Mouse (Mus musculus): Measurements from ENCODE around the gene Zhx3. TPM values are rescaled to one million over a fixed set of nuclear protein-coding genes. Genes with fewer than 3 reads are reported as not detected.
A peak's percentile ranks its signal among the peaks of the same experiment; 100 is the strongest.

Gene Zhx3
- polyA plus RNA-seq, 2 experiments = 0.73 to 1.6 TPM

DNA sequence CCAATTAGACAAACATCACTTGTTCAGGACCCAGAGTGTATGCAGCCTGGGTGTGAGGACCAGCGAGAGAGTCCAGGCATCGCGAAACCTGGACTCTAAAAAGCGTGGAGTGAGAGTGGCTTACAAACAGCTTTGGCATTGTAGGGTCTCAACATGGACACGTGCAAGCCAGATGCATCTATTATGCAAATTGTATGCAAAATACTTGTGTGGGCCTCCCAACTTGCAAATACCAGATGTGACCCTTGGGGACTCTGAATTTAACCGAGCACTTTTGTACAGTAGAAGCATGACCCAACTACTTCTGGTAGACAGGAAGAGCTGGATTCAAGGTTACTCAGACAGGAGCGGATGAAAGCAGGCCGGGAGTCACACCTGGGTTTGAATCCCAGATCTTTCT lies 43.9 kb upstream of the Zhx3 start:
- no peak for DNase-seq (ENCODE audit: low read depth in 3 of 3, low spot score in 3 of 3)
- no peak overlapping the region for H3K9ac ChIP-seq (replicated peaks)
- H3K4me1 ChIP-seq (replicated peaks; ENCODE audit: control insufficient read depth in 2 of 2, insufficient read depth in 2 of 2, low read length in 1 of 2) = no peaks in the 10 kb centered on the region
- H3K4me3 ChIP-seq (ENCODE audit: insufficient read depth in 1 of 2, low read depth in 2 of 2, low read length in 2 of 2) = no peak overlapping the region
- H3K4me2 ChIP-seq (ENCODE audit: low read depth) = no peak overlapping the region
- peaks cover 16% of the 10 kb centered on the region for H3K27me3 ChIP-seq (ENCODE audit: control insufficient read depth, insufficient read depth, low read length)
- no peaks in the 10 kb centered on the region for H3K36me3 ChIP-seq (replicated peaks; ENCODE audit: control insufficient read depth, insufficient read depth, low read depth)
- WGBS (ENCODE audit: insufficient replicate concordance) = 71% methylated on average over 8 of the region's 8 CpGs
- ATAC-seq (ENCODE audit: insufficient read depth) = no peak
- no peaks in the 10 kb centered on the region for H3K9me3 ChIP-seq (ENCODE audit: control insufficient read depth, low read length)
- H3K27ac ChIP-seq = no peak overlapping the region
- no peak for TF ChIP-seq EP300 (IDR thresholded peaks at IDR 0.05; ENCODE audit: low read depth)
- TF ChIP-seq CTCF (IDR thresholded peaks at IDR 0.05; ENCODE audit: low read depth) = no peak

DNA sequence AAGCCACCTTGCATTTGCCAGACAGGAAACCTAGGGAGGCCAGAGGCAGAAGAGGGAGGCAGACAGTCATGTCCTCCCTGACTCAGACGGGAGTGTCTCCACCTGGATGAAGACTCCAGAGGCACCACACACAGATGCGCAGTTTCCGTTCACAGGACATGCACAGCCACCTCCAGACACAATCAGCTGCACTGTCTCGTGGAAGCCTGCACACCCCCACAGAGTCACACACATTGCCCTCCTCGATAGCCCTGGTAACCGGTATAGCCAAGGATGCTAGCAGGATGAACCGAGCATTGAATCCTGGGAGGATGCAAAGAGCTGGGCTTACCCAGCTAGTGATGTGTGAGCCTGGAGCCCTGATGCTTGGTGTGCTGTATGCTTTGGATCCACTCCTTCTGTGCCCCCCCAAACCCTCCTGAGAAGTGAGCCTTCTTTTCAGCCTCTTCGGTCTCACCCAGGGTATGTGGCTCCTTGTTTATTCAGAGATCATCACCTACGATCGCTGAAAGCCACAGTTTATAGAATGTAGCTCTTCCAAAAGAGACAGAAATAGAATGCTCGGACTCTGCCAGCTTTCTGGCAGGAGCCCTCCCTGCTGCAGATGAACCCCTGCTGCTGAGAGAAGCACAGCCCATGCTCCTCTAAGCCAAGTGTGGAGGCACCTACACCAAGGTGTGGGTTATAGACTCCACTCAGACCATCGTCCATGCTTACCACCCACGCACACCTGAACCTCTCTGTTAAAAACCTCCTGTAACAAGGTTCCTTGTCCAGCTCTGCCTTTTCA lies 43.2 kb upstream of the Zhx3 start:
- no peaks in the 10 kb centered on the region for H3K4me1 ChIP-seq (replicated peaks; ENCODE audit: control insufficient read depth in 2 of 2, insufficient read depth in 2 of 2, low read length in 1 of 2)
- ATAC-seq (ENCODE audit: insufficient read depth) (no peak), DNase-seq (ENCODE audit: low read depth in 3 of 3, low spot score in 3 of 3) (no peak)
- no peak overlapping the region for H3K4me3 ChIP-seq (ENCODE audit: insufficient read depth in 1 of 2, low read depth in 2 of 2, low read length in 2 of 2)
- no peak overlapping the region for H3K27ac ChIP-seq
- 63% methylated on average over 13 of the region's 13 CpGs for WGBS (ENCODE audit: insufficient replicate concordance)
- H3K9me3 ChIP-seq (ENCODE audit: control insufficient read depth, low read length) = no peaks in the 10 kb centered on the region
- TF ChIP-seq EP300 (IDR thresholded peaks at IDR 0.05; ENCODE audit: low read depth) (no peak), CTCF (IDR thresholded peaks at IDR 0.05; ENCODE audit: low read depth) (no peak)
- no peak overlapping the region for H3K4me2 ChIP-seq (ENCODE audit: low read depth)
- H3K9ac ChIP-seq (replicated peaks) = no peak overlapping the region
- no peaks in the 10 kb centered on the region for H3K36me3 ChIP-seq (replicated peaks; ENCODE audit: control insufficient read depth, insufficient read depth, low read depth)
- peaks cover 23% of the 10 kb centered on the region for H3K27me3 ChIP-seq (ENCODE audit: control insufficient read depth, insufficient read depth, low read length)

GRCm38 (mm10) chr2:160914656-160915055 lies 41.9 kb upstream of the Zhx3 start:
- no peak for TF ChIP-seq CTCF (IDR thresholded peaks at IDR 0.05; ENCODE audit: low read depth)
- TF ChIP-seq EP300 (IDR thresholded peaks at IDR 0.05; ENCODE audit: low read depth) = no peak
- peaks cover 28% of the 10 kb centered on the region for H3K27me3 ChIP-seq (ENCODE audit: control insufficient read depth, insufficient read depth, low read length)
- WGBS (ENCODE audit: insufficient replicate concordance) = 61% methylated on average over 9 of the region's 9 CpGs
- no peak overlapping the region for H3K4me2 ChIP-seq (ENCODE audit: low read depth)
- no peak overlapping the region for H3K4me3 ChIP-seq (ENCODE audit: insufficient read depth in 1 of 2, low read depth in 2 of 2, low read length in 2 of 2)
- H3K4me1 ChIP-seq (replicated peaks; ENCODE audit: control insufficient read depth in 2 of 2, insufficient read depth in 2 of 2, low read length in 1 of 2) = no peaks in the 10 kb centered on the region
- DNase-seq (ENCODE audit: low read depth in 3 of 3, low spot score in 3 of 3) (no peak), ATAC-seq (ENCODE audit: insufficient read depth) (no peak)
- H3K9me3 ChIP-seq (ENCODE audit: control insufficient read depth, low read length) = no peaks in the 10 kb centered on the region
- no peak overlapping the region for H3K9ac ChIP-seq (replicated peaks)
- no peaks in the 10 kb centered on the region for H3K36me3 ChIP-seq (replicated peaks; ENCODE audit: control insufficient read depth, insufficient read depth, low read depth)
- no peak overlapping the region for H3K27ac ChIP-seq

DNA sequence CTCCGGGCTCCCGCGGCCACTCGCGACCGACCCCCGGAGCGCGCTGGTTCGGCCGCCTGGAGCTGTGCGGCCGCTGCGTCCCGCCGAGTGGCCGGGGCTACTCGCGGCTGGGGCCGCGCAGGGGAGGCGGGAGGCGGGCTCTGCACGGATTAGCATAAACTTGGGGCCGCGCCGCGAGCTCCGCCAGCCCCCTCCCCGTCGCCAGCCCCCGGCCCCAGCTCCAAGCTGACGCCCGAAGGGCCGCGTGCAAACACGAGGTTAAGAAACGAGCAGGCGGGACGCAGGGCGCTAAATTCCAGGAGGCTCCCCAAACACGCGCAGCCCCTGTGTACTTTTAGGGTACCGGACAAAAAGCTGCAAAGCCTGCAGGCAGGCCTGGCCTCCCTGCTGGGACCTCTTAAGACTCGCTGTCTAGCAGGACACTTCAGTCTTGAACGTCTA lies 39.5 kb upstream of the Zhx3 start, which contains the start of gene Emilin3:
Emilin3 (minus strand) TSS at position 98 of the 441 bp plus-strand sequence.
- H3K27me3 ChIP-seq (ENCODE audit: control insufficient read depth, insufficient read depth, low read length) = peaks cover 28% of the 10 kb centered on the region
- no peaks in the 10 kb centered on the region for H3K9me3 ChIP-seq (ENCODE audit: control insufficient read depth, low read length)
- H3K4me3 ChIP-seq (ENCODE audit: insufficient read depth in 1 of 2, low read depth in 2 of 2, low read length in 2 of 2) = peak within 1 kb of the TSS in 1 of 2 experiments; percentile 33; a peak in 1 of 4 replicates
- no peaks in the 10 kb centered on the region for H3K36me3 ChIP-seq (replicated peaks; ENCODE audit: control insufficient read depth, insufficient read depth, low read depth)
- no peak for DNase-seq (ENCODE audit: low read depth in 3 of 3, low spot score in 3 of 3)
- H3K27ac ChIP-seq = no peak within 1 kb of the TSS
- 3% methylated on average over 46 of the region's 46 CpGs for WGBS (ENCODE audit: insufficient replicate concordance)
- ATAC-seq (ENCODE audit: insufficient read depth) = no peak
- peak within 1 kb of the TSS; percentile 41 for H3K4me2 ChIP-seq (ENCODE audit: low read depth)
- H3K4me1 ChIP-seq (replicated peaks; ENCODE audit: control insufficient read depth in 2 of 2, insufficient read depth in 2 of 2, low read length in 1 of 2) = no peaks in the 10 kb centered on the region
- TF ChIP-seq CTCF (IDR thresholded peaks at IDR 0.05; ENCODE audit: low read depth) (no peak), EP300 (IDR thresholded peaks at IDR 0.05; ENCODE audit: low read depth) (no peak)
- H3K9ac ChIP-seq (replicated peaks) = no peak within 1 kb of the TSS

- peaks cover 28% of the 10 kb centered on the region for H3K27me3 ChIP-seq (ENCODE audit: control insufficient read depth, insufficient read depth, low read length)
- 2% methylated on average over 62 of the region's 64 CpGs for WGBS (ENCODE audit: insufficient replicate concordance)
Observed at GRCm38 (mm10) chr2:160911558-160912201, 38.9 kb upstream of the Zhx3 start.

More at GRCm38 (mm10) chr2:160911558-160912201, 38.9 kb upstream of the Zhx3 start:
- DNase-seq (ENCODE audit: low read depth in 3 of 3, low spot score in 3 of 3) (no peak), ATAC-seq (ENCODE audit: insufficient read depth) (no peak)
- Histone ChIP-seq H3K36me3 (replicated peaks; ENCODE audit: control insufficient read depth, insufficient read depth, low read depth) (no peaks in the 10 kb centered on the region), H3K9me3 (ENCODE audit: control insufficient read depth, low read length) (no peaks in the 10 kb centered on the region), H3K4me2 (ENCODE audit: low read depth) (peak overlapping the region; percentile 41), H3K4me3 (ENCODE audit: insufficient read depth in 1 of 2, low read depth in 2 of 2, low read length in 2 of 2) (peak overlapping the region in 1 of 2 experiments; percentile 33; a peak in 1 of 4 replicates), H3K27ac (no peak overlapping the region), H3K9ac (replicated peaks) (no peak overlapping the region), H3K4me1 (replicated peaks; ENCODE audit: control insufficient read depth in 2 of 2, insufficient read depth in 2 of 2, low read length in 1 of 2) (no peaks in the 10 kb centered on the region)
- TF ChIP-seq EP300 (IDR thresholded peaks at IDR 0.05; ENCODE audit: low read depth) (no peak), CTCF (IDR thresholded peaks at IDR 0.05; ENCODE audit: low read depth) (no peak)
